ENCODE assay signal across 10 mouse cellular contexts in genomic region chr9:89706906-89707305, GRCm38 (mm10). TPM values are rescaled to one million over a fixed set of nuclear protein-coding genes. Genes with fewer than 3 reads are reported as not detected.
A peak's percentile ranks its signal among the peaks of the same experiment; 100 is the strongest.
DNase-seq lines count a peak whose midpoint lies in the region; ATAC-seq and TF ChIP-seq lines count a peak whose summit lies in the region.
"Had no signal": no experiment of that assay in that cellular context is flagged by ENCODE, and none has a peak within 500 bp of the region (broad histone marks: within the 10 kb centered on the region; RNA-seq: fewer than 3 reads in every experiment).

No protein-coding gene starts in this region.

- peak; percentile 61 for TF ChIP-seq CTCF in left cerebral cortex, adult 2 months (IDR thresholded peaks at IDR 0.05)

- H3K27ac ChIP-seq in left cerebral cortex, adult 2 months: no peak overlapping the region
- H3K27ac ChIP-seq: heart, embryonic 15.5 days had no signal

- ATAC-seq in CD4-positive, CD25-positive, alpha-beta regulatory T cell, adult 4 months: no peak
- ATAC-seq in hematopoietic stem cell, adult 5-6 weeks (replicated peaks in 1 of 2; ENCODE audit: insufficient read depth in 1 of 2, low FRiP score in 2 of 2, low TSS enrichment in 1 of 2, low read depth in 1 of 2, poor library complexity in 2 of 2, severe bottlenecking in 2 of 2): peak; percentile 23 to 42; a peak in 2 of 4 replicates
- ATAC-seq in frontal cortex, adult (ENCODE audit: low TSS enrichment): no peak

- intact Hi-C loops in left cerebral cortex, adult 2 months (cut with DNase I): no loop called here
- intact Hi-C loops in left cerebral cortex, postnatal 36 days (cut with DNase I): loop anchor here (10.0 kb wide), 1 partner anchor 268 kb away; no protein-coding TSS in a partner anchor

- DNase-seq in CD4-positive, CD25-positive, alpha-beta regulatory T cell, adult 2 months (ENCODE audit: low read depth, low spot score): peak; percentile 60
- no peak for DNase-seq in left cerebral cortex, adult 2 months (ENCODE audit: extremely low spot score in 1 of 2, low spot score in 2 of 2)
- no peak for DNase-seq in left cerebral cortex, postnatal 36 days (ENCODE audit: low spot score in 2 of 2)
- DNase-seq in MN1 (ENCODE audit: low spot score): peak; percentile 44
- no peak for DNase-seq in right cerebral cortex, adult 2 months (ENCODE audit: low spot score in 2 of 2)

- no peak overlapping the region for H3K4me3 ChIP-seq in left cerebral cortex, adult 2 months
- H3K4me3 ChIP-seq: heart, embryonic 15.5 days had no signal

RNA-seq across cellular contexts. Expression of gene Tmed3, which starts 2.0 kb away (rescaled TPM):
- polyA plus RNA-seq in CD4-positive, CD25-positive, alpha-beta regulatory T cell, adult 4 months (2017; shearing (Covaris generic)): 10 to 100 TPM; 57.1 to 64.7 TPM
- total RNA-seq in left cerebral cortex, adult 2 months (2021): 10 to 100 TPM; 27.7 to 30.3 TPM
- 10 to 100 TPM; 31.3 to 32.1 TPM for total RNA-seq in left cerebral cortex, postnatal 36 days (2021)
- total RNA-seq in hematopoietic stem cell, adult 5-6 weeks (2017): 79.0 and 101 TPM in 2 replicates

RNA-seq across cellular contexts. Expression of gene Ankrd34c, which starts 31.4 kb away (rescaled TPM):
- polyA plus RNA-seq in CD4-positive, CD25-positive, alpha-beta regulatory T cell, adult 4 months (2017; shearing (Covaris generic)): not detected
- total RNA-seq in left cerebral cortex, adult 2 months (2021): 10 to 100 TPM; 10.3 to 13.8 TPM
- 10 to 100 TPM; 11.2 to 12.7 TPM for total RNA-seq in left cerebral cortex, postnatal 36 days (2021)
- not detected in 2 replicates for total RNA-seq in hematopoietic stem cell, adult 5-6 weeks (2017)
- polyA plus RNA-seq: C2C12; heart, embryonic 15.5 days had no signal

Comparison
In these comparisons a context has a peak if more than half of its experiments do, and no peak if none do; other contexts are left out.
1. DNase-seq: peak in CD4-positive, CD25-positive, alpha-beta regulatory T cell, adult 2 months (single experiment) and MN1 (single experiment); none in left cerebral cortex, adult 2 months (0 of 2), left cerebral cortex, postnatal 36 days (0 of 2) and right cerebral cortex, adult 2 months (0 of 2).
2. ATAC-seq: peak in hematopoietic stem cell, adult 5-6 weeks (2 of 2); none in CD4-positive, CD25-positive, alpha-beta regulatory T cell, adult 4 months (single experiment) and frontal cortex, adult (single experiment).
3. RNA of gene Ankrd34c, which starts 31.4 kb away (total RNA-seq): 10.3 to 13.8 TPM in left cerebral cortex, adult 2 months and 11.2 to 12.7 TPM in left cerebral cortex, postnatal 36 days; not detected in hematopoietic stem cell, adult 5-6 weeks; every median in the first group is over 10 times any median in the second.